Comparison of ENCODE assay signal across 8 mouse cellular contexts in the genomic region with DNA sequence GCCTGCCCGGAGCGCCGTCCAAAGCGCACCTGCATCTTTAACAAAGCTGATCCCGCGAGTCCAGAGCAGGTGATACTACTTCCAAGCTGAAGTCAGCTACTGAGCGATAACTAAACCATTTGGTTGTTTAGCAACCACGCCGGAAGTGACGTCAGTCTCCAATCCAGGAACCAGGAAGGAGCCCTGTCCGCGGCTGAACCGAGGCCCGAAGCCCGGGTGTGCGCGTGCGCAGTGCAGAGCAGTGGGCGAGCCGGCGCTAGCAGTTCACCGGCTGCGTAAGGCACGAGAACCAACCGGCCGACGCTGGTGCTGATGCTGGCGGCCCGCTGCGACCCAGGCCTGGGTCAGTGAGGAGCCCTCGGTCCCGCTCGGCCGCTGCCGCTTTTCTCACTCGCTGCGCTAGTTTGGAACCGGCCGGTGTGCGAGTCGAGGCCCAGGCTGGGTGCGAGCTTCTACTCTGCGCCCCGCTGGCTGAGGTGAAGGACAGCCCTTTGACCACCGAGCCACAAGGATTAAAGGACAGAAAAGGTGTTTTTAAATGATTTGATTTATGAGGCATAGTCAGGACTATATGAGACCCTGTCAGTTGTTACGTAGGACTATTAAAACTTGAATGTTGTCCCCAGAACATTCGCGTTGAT. TPM values are rescaled to one million over a fixed set of nuclear protein-coding genes. Genes with fewer than 3 reads are reported as not detected.
DNase-seq lines count a peak whose midpoint lies in the region; ATAC-seq lines count a peak whose summit lies in the region.

A gene (minus strand): TSS at position 147 of the 641 bp plus-strand sequence.
A gene (plus strand): TSS at position 195 of the 641 bp plus-strand sequence.

- peak; percentile 99 for DNase-seq in T-cell, adult 2 months (ENCODE audit: low spot score)
- peak; percentile 98 to 99 for DNase-seq in cerebellum, postnatal 36 days
- DNase-seq in frontal cortex, postnatal 36 days (ENCODE audit: low spot score in 2 of 2), result peak; percentile 98 to 99
- peak; percentile 96 for DNase-seq in left cerebral cortex, adult 11 months (ENCODE audit: low spot score)
- peak; percentile 99 for DNase-seq in lung, postnatal 4 days
- DNase-seq in retina, postnatal 7 days (ENCODE audit: low read depth, low spot score), result peak; percentile 97
- DNase-seq in urinary bladder, adult 2 months (ENCODE audit: low spot score), result peak; percentile 94

- peak within 1 kb of the TSS; percentile 70 for H3K4me3 ChIP-seq in hindbrain, embryonic 15.5 days

- WGBS in hindbrain, embryonic 15.5 days, result 2% methylated on average over 48 of the region's 48 CpGs

- no peaks in the 10 kb centered on the region for H3K9me3 ChIP-seq in hindbrain, embryonic 15.5 days

- no peaks in the 10 kb centered on the region for H3K27me3 ChIP-seq in hindbrain, embryonic 15.5 days

- H3K9ac ChIP-seq in hindbrain, embryonic 15.5 days, result peak within 1 kb of the TSS; percentile 71

- peak within 1 kb of the TSS; percentile 70 for H3K4me2 ChIP-seq in hindbrain, embryonic 15.5 days

- peaks cover 22% of the 10 kb centered on the region for H3K4me1 ChIP-seq in hindbrain, embryonic 15.5 days (replicated peaks)

- peak within 1 kb of the TSS; percentile 88 for H3K27ac ChIP-seq in hindbrain, embryonic 15.5 days (replicated peaks)

- peaks cover 19% of the 10 kb centered on the region for H3K36me3 ChIP-seq in hindbrain, embryonic 15.5 days

- peak; percentile 97 for ATAC-seq in hindbrain, embryonic 15.5 days (ENCODE audit: low FRiP score, low read depth)

RNA-seq across cellular contexts. Expression of the first gene that starts in this region (rescaled TPM):
- polyA plus RNA-seq in hindbrain, embryonic 15.5 days (2015; fragmentation: Nextera tagmentation; extraction: Ambion mirVana), result 3.3 and 3.4 TPM in 2 replicates
- 2.5 and 3.3 TPM in 2 replicates for polyA plus RNA-seq in urinary bladder, adult 2 months (2012; rRNA removed)

RNA-seq across cellular contexts. Expression of the second gene that starts in this region (rescaled TPM):
- polyA plus RNA-seq in hindbrain, embryonic 15.5 days (2015; fragmentation: Nextera tagmentation; extraction: Ambion mirVana), result 33.4 and 34.1 TPM in 2 replicates
- polyA plus RNA-seq in urinary bladder, adult 2 months (2012; rRNA removed), result 20.7 and 21.5 TPM in 2 replicates

Comparison
In these comparisons a context has a peak if more than half of its experiments do, and no peak if none do; other contexts are left out.
1. Peak in every context shown above with its lines: DNase-seq, ATAC-seq, H3K4me3 ChIP-seq and H3K27ac ChIP-seq.